Comparison of ENCODE assay signal across 16 mouse cellular contexts in genomic region chr8:61877607-61878006, GRCm38 (mm10). TPM values are rescaled to one million over a fixed set of nuclear protein-coding genes. Genes with fewer than 3 reads are reported as not detected.
DNase-seq lines count a peak whose midpoint lies in the region; ATAC-seq lines count a peak whose summit lies in the region.
"Had no signal": no experiment of that assay in that cellular context is flagged by ENCODE, and none has a peak within 500 bp of the region (broad histone marks: within the 10 kb centered on the region; RNA-seq: fewer than 3 reads in every experiment).

No protein-coding gene starts in this region.

- peak overlapping the region; percentile 47; the same call in 1 of the 2 replicates for H3K27ac ChIP-seq in heart, embryonic 10.5 days
- H3K27ac ChIP-seq in kidney, embryonic 15.5 days: 0 out of 2 replicates have a peak overlapping the region, but pooled peaks have one; percentile 32
- H3K27ac ChIP-seq in kidney, embryonic 16.5 days (ENCODE audit: low read length): no peak overlapping the region
- H3K27ac ChIP-seq: forebrain, embryonic 12.5 days; hindbrain, postnatal 0 days; layer of hippocampus, adult 2 months; limb, embryonic 15.5 days; midbrain, embryonic 13.5 days had no signal

- H3K4me3 ChIP-seq in heart, embryonic 10.5 days: no peak overlapping the region
- no peak overlapping the region for H3K4me3 ChIP-seq in kidney, embryonic 15.5 days (replicated peaks)
- H3K4me3 ChIP-seq in kidney, embryonic 16.5 days (ENCODE audit: low read length): no peak overlapping the region
- H3K4me3 ChIP-seq: forebrain, embryonic 12.5 days; layer of hippocampus, adult 2 months; limb, embryonic 15.5 days; midbrain, embryonic 13.5 days had no signal

- H3K9me3 ChIP-seq in heart, embryonic 10.5 days: no peaks in the 10 kb centered on the region
- H3K9me3 ChIP-seq in kidney, embryonic 15.5 days (replicated peaks): no peaks in the 10 kb centered on the region
- H3K9me3 ChIP-seq in kidney, embryonic 16.5 days (ENCODE audit: low read length): no peaks in the 10 kb centered on the region
- H3K9me3 ChIP-seq: forebrain, embryonic 12.5 days; limb, embryonic 15.5 days; midbrain, embryonic 13.5 days had no signal

- H3K36me3 ChIP-seq in heart, embryonic 10.5 days: peaks cover 33% of the 10 kb centered on the region
- H3K36me3 ChIP-seq in kidney, embryonic 15.5 days: no peaks in the 10 kb centered on the region
- H3K36me3 ChIP-seq in kidney, embryonic 16.5 days (ENCODE audit: insufficient read depth, low read length): no peaks in the 10 kb centered on the region
- H3K36me3 ChIP-seq: forebrain, embryonic 12.5 days; limb, embryonic 15.5 days; midbrain, embryonic 13.5 days had no signal

- WGBS in heart, embryonic 10.5 days: 38% methylated on average over 7 of the region's 7 CpGs
- WGBS in kidney, embryonic 15.5 days: 35% methylated on average over 7 of the region's 7 CpGs
- 39% methylated on average over 7 of the region's 7 CpGs for WGBS in kidney, embryonic 16.5 days

- no peak overlapping the region for H3K9ac ChIP-seq in kidney, embryonic 15.5 days
- H3K9ac ChIP-seq in kidney, embryonic 16.5 days (replicated peaks; ENCODE audit: low read length): no peak overlapping the region
- H3K9ac ChIP-seq: forebrain, embryonic 12.5 days; limb, embryonic 15.5 days; midbrain, embryonic 13.5 days had no signal

- H3K4me2 ChIP-seq in kidney, embryonic 15.5 days: peak overlapping the region; percentile 13; the same call in 1 of the 2 replicates
- no peak overlapping the region for H3K4me2 ChIP-seq in kidney, embryonic 16.5 days (replicated peaks; ENCODE audit: low read depth, low read length)
- H3K4me2 ChIP-seq: forebrain, embryonic 12.5 days; limb, embryonic 15.5 days; midbrain, embryonic 13.5 days had no signal

- no peaks in the 10 kb centered on the region for H3K27me3 ChIP-seq in heart, embryonic 10.5 days (ENCODE audit: insufficient read depth, poor library complexity, severe bottlenecking)
- no peaks in the 10 kb centered on the region for H3K27me3 ChIP-seq in kidney, embryonic 15.5 days
- no peaks in the 10 kb centered on the region for H3K27me3 ChIP-seq in kidney, embryonic 16.5 days (ENCODE audit: insufficient read depth, low read length)
- H3K27me3 ChIP-seq: forebrain, embryonic 12.5 days; limb, embryonic 15.5 days; midbrain, embryonic 13.5 days had no signal

- peaks cover 21% of the 10 kb centered on the region for H3K4me1 ChIP-seq in heart, embryonic 10.5 days
- H3K4me1 ChIP-seq in kidney, embryonic 15.5 days: peaks cover 7% of the 10 kb centered on the region; the same call in 1 of the 2 replicates
- 0 out of 2 replicates have a peak, but pooled peaks cover 3% of the 10 kb centered on the region for H3K4me1 ChIP-seq in kidney, embryonic 16.5 days (ENCODE audit: insufficient read depth, low read length)
- H3K4me1 ChIP-seq: forebrain, embryonic 12.5 days; limb, embryonic 15.5 days; midbrain, embryonic 13.5 days had no signal

- DNase-seq in heart, embryonic 10.5 days (ENCODE audit: low spot score): no peak
- no peak for DNase-seq in heart, adult 11 months
- DNase-seq in ovary, postnatal 14 days (ENCODE audit: low spot score): peak; percentile 13
- DNase-seq in ovary, adult 18-20 months (ENCODE audit: low spot score): no peak
- no peak for DNase-seq in gastrocnemius, postnatal 10 days
- DNase-seq in left cerebral cortex, adult 8-10 months (ENCODE audit: low spot score in 2 of 2): no peak
- DNase-seq: cerebellum, adult 11-12 months; right cerebral cortex, postnatal 14 days; thymus, postnatal 25 days had no signal

- no peak for ATAC-seq in kidney, embryonic 15.5 days (replicated peaks; ENCODE audit: low FRiP score)
- no peak for ATAC-seq in kidney, embryonic 16.5 days (ENCODE audit: low FRiP score, low TSS enrichment)
- ATAC-seq: hindbrain, postnatal 0 days; midbrain, embryonic 13.5 days had no signal

RNA-seq across cellular contexts. Expression of gene Palld, which starts 24.9 kb away (rescaled TPM):
- 167 and 228 TPM in 2 replicates for polyA plus RNA-seq in heart, embryonic 10.5 days (2016; fragmentation: Nextera tagmentation; extraction: Ambion mirVana)
- polyA plus RNA-seq in kidney, embryonic 15.5 days (2015; fragmentation: Nextera tagmentation; extraction: Ambion mirVana): 62.4 and 76.7 TPM in 2 replicates
- polyA plus RNA-seq in kidney, embryonic 16.5 days (2015; fragmentation: Nextera tagmentation; extraction: Ambion mirVana): 71.8 and 75.2 TPM in 2 replicates
- total RNA-seq in gastrocnemius, postnatal 10 days (2021): 100 to 1,000 TPM; 148 to 150 TPM
- total RNA-seq in left cerebral cortex, adult 8-10 months (2022): 1 to 10 TPM; 4.3 to 4.9 (median 4.6) TPM

RNA-seq across cellular contexts. Expression of gene Ddx60, which starts 50.3 kb away (rescaled TPM):
- polyA plus RNA-seq in heart, embryonic 10.5 days (2016; fragmentation: Nextera tagmentation; extraction: Ambion mirVana): 0.57 and 2.0 TPM in 2 replicates
- polyA plus RNA-seq in kidney, embryonic 15.5 days (2015; fragmentation: Nextera tagmentation; extraction: Ambion mirVana): 0.24 and 0.88 TPM in 2 replicates
- polyA plus RNA-seq in kidney, embryonic 16.5 days (2015; fragmentation: Nextera tagmentation; extraction: Ambion mirVana): 0.40 and 0.44 TPM in 2 replicates
- total RNA-seq in gastrocnemius, postnatal 10 days (2021): 1 to 10 TPM in 1 of 2 experiments, under 1 TPM in 1; 0.49 to 1.2 TPM
- total RNA-seq in left cerebral cortex, adult 8-10 months (2022): 1 to 10 TPM in 3 of 4 experiments, under 1 TPM in 1; 0.82 to 1.7 (median 1.3) TPM
